Mouse (Mus musculus): ENCODE data around the gene Ak4. TPM values are rescaled to one million over a fixed set of nuclear protein-coding genes. Genes with fewer than 3 reads are reported as not detected.

Ak4 gene
- total RNA-seq (2023) = 0.12 TPM

GRCm38 (mm10) chr4:101419151-101419910 is at the start of gene Ak4:
Gene Ak4 (plus strand): TSS chr4:101419277.

GRCm38 (mm10) chr4:101496534-101497237 is 77.6 kb downstream of the Ak4 start, which contains the start of gene Dnajc6:
Gene Dnajc6 (plus strand): TSS chr4:101496648.

Other genes with a start within 250 kb of the Ak4 start
- 571 TPM for gene Jak1, start 154.0 kb upstream of the Ak4 start, total RNA-seq (2023)
- gene Dnajc6, start 77.4 kb downstream of the Ak4 start, total RNA-seq (2023) = 2.2 TPM
- 21.8 TPM for gene Leprot, start 228.4 kb downstream of the Ak4 start, total RNA-seq (2023)